Mouse (Mus musculus) hematopoietic stem cell, adult 5-6 weeks (primary cell): Measurements from ENCODE around the gene Kcnip1. TPM values are rescaled to one million over a fixed set of nuclear protein-coding genes. Genes with fewer than 3 reads are reported as not detected.
A peak's percentile ranks its signal among the peaks of the same experiment; 100 is the strongest.

Source experiments
- ATAC-seq, 2 experiments: fragments of 125-278 bp in 1 of 2; replicated peaks in 1 of 2; 2 replicates each; pipeline ENCODE4 v1.8.0; 2016 to 2017; ENCODE audit warnings: inconsistent platforms in 2 of 2, mild to moderate bottlenecking in 2 of 2, moderate number of reproducible peaks in 2 of 2, low read depth in 1 of 2, moderate TSS enrichment in 1 of 2; ENCODE audit not compliant: low FRiP score in 2 of 2, poor library complexity in 2 of 2, severe bottlenecking in 2 of 2, insufficient read depth in 1 of 2, low TSS enrichment in 1 of 2
- total RNA-seq: library from RNA; stranded (forward); fragments of 172-1452, 232-1000 nt; gene quantifications from 2 replicates; pipeline ENCODE4 v1.2.3, GENCODE M21; 2017

Gene Kcnip1
- total RNA-seq, 1 experiment from 2014 or later, result not detected

DNA sequence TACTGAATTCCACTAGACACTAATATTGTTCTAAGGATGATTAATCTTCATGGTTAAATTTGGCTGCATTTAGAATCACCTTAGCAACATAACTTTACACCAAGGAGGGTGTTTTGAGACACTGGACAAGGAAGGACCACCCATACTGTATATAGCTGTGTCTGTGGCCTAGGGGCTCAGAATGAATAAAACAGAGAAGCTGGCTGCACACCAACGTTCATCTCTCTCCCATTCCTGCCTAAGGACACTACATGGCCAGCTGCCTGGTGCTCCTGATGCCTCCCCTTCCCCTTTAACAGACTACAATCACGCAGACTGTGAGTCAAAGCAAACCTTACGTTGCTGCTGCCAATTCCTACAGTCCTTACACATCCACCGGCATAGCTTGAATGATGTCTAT, 37.0 kb downstream of the Kcnip1 start:
- ATAC-seq, result no peak

DNA sequence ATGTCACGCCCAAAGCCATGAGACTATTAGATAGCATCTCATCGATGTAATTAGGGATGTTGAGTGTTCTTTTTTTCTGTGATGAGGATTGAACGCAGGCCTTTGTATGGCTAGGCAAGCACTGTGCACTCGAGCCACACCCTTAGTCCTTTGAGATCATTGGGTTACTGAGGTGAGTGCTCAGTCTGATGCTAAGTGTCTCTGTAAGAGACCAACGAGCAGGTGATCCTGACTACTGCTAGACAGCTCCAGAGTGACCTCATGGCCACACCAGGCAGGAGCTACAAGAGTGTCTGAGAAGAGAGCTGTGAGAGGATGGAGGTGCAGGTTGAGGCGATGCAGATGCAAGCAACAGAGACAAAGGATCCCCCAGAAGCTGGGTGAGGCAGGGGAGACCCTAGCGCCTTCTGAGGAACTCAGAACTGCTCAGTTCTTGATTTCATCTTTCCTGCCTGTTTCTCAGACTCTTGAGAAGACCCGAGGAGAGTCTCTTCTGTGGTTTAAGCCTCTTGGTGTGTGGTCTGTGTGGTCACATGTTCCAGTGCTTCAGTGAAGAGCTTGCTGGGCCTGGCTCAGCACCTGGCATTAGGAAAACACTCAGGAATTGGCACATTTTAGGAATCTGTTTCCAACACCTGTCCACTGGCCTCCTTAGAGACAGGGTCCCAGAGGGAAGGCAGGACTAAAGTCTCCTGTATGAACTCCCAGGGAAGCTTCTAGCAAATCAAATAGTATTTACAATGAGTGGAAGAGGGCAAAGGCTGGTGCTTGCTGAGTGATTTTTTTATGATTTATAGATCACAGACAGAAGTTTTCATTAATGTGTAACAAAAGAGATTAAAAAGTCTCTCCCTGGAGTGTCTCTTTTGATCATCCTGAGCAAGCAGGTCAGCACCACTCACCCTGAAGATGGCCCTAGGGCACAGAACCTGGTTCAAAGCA, 41.0 kb downstream of the Kcnip1 start:
- ATAC-seq, result peak in 1 of 2 experiments; percentile 29; a peak in 1 of 4 replicates

DNA sequence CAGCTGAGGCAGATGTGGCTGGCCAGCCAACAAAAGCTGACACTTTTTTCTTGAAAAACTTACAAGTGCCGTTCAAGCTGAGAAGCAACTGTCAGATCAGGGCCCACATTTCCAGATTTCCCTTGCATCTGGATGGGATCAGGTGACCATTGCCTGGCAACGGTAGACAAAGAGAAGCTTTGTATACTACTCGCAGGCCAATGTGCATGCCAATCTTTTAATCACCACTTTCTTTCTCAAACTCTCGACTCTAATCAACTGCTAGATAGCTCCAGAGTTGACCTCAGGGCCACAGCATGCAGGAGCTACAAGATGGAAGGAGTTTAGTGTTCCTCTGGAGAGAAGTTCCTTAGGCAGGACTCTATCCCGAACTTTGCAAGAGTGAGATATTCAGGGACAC, 41.8 kb downstream of the Kcnip1 start:
- no peak for ATAC-seq

DNA sequence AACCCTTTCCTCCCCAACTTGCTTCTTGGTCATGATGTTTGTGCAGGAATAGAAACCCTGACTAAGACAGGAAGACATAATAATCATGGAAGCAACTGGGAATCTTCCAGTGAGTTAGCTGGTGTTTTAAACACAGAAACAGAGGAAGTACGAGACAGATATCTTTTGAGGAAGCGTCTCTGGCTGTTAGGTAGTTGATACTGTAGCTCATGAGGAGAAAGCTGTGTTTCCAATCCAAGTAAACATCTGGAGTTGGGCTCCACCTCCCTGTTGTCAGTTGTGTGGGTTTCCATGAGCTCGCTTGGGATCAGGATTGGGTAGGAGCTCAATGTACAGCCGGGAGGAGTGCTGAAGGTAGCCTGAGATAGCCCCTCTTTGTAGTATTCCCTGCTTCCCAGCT, 46.5 kb downstream of the Kcnip1 start:
- no peak for ATAC-seq

DNA sequence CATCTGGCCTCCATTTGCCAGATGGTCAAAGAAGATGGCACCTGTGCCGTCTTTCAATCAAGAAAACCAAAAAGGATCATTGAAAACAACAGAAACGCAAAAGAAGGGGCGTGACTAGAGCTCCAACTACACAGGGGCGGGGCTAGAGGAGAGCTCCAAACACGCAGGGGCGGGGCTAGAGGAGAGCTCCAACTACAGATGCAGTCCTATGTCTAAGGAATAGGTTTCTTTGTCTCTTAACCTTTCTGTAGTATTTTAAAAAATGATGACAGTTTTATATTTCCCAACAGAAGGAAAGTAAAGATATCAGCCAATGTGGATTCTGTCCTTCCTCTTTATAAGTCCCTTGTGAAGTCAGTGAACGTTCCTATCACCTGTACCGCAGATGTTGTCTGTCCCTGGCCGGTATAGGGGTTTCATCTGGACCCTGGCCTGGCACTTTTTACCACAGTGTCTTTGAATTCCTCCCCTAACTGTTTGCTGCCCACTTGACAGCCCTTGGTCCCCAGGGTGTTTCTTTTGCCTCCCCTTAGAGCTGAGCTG, 48.1 kb downstream of the Kcnip1 start:
- no peak for ATAC-seq

DNA sequence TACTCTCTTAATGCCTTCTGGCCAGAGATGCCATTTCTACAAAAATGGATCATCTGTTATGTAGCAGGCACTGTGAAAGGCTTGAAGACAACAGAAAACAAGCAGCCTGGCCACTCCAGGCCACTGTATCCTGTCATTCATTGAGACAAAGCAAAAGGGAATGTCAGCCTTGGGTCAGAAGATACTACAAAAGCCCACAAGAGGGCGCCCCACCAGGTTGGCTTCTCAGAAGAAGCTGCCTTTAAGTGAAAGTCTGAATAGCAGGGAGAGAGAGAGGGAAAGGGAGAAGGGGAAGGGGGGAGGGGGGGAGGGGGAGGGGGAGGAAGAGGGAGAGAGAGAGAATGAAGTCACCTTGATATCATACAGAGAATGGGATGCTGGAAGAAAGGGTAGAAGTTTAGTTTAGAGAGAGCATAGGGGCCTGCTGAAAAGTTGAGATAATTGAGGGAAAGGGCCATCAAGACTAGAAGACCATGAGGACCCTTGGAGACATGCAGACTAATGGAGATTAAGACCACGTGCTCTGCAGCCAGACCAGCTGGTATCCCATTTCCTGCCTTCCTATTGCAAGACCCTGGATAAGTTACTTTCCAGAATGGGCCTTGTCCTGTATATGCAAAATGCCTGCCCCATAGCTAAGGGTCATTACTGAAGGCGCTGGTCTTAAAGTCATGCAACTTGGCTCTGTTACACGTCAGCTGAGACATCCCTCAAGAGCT, 48.7 kb downstream of the Kcnip1 start:
- ATAC-seq, result peak in 1 of 2 experiments; percentile 35; a peak in 2 of 4 replicates

DNA sequence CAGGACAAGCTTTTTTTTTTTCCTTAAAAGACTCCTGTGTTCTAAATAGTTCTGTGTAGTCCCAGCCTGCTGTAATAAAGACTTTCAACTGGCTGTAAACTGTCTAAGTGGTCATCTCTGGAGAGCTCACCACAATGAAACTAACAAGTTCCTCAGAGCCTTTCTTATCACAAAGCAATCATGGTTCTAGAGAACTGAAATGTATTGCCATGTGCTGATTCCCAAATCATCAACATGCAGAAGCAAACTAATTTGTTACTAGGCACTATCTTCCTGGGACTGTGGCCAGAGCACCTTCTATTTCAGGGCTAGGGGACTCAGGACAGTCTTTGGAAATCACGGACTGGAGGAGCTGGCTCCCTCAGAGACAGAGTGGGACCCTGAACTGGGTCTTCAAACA, 49.4 kb downstream of the Kcnip1 start:
- ATAC-seq, result no peak

DNA sequence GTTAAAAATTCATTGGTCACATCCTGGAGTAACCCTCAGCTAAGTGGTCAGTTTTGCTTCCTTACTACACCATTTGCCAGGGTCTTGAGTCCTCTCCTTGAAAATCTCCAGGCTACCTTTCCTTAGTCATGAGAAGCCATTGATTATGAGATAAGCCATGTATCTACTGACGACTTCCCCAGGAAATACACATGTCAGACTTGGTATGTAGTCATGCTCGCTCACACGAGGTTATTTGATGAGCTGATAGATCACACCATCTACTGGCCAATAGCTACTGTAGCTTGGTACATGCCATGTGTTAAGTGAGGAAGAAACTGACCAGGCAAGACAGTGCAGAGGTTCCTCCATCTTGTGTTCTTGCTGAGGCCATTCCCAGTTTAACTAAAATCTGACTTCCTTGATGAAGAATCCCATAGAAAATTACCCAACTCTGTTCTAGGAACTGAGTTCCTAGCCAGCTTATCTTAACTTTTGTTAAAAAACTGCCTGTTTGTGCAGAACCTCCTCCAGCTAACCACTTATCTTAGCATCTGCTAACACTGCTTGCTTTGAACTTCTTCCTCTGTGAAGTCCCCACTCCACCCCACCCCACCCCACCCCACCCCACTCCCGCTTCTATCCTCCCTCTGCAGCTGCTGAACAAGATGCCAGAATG, 53.4 kb downstream of the Kcnip1 start:
- no peak for ATAC-seq

DNA sequence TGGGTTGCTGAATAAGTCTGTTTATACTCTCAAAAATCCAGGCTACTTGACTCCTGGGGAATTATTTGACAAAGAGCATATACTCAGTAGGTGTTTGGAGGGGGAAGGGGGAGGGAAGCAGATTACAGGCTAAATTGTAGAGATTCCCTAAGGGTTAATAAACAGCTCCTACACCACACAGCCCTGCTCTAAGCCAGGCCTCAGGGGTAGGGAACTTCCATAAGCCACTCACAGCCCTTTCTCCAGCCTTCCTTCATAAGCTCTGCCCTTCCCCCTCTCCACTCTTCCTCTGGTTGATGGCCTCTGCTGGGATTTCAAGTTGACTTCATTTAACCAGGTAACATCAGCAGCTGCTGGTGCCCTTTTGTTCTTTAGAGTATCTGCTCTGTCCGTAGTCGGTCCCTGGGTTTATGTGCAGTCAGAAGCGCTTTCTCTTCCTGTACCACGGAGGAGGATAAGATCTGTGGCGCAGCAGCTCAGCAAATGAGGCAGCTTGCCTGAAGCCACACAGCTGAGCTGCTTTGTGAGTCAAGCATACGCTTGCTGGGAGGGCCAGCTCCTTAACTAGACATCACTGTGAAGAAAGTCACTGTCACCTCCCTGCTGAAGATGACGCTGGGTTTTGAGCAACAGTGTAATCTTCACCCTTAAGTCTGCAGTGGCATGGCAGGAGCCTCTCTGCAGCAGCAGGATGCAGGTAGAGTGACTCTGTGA, 54.2 kb downstream of the Kcnip1 start:
- peak; percentile 72 for ATAC-seq

DNA sequence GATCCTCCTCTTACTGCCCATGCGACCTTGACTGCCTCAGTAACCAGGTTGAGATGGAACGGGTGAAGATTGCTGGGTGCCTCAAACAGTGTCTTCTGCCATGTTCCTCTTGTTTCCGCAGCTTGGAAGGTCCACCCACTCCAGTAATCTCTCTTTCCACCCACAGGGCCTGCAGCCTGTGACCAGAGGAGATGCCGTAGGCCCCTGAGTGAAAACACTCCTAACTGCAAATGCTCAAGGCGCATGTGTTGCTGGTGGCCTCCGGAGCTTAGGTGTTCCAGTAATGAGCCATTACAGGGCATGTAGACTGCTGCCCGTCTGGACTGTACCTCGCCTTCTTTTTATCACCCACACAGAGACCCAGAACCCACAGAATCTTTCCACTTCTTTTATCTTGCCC, 55.3 kb downstream of the Kcnip1 start:
- no peak for ATAC-seq

DNA sequence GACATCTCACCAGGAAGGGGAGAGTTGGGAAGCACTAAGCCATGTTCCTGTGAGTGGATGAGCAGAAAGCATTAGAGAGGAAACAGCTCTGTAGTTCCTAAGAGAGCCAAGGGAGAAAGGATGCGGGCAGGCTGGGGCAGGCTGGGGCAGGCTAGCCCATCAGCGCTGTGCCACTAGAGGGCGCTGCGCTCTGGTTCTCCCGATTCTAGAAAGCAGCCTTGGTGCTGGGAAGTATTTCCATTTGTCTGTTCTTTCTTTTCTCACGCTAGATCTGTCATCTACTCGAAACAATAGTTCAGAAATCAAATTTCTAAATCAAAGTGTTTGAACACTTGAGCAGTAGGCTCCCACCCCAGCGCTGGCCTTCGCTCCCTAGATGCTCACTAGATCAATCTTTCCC, 58.7 kb downstream of the Kcnip1 start:
- ATAC-seq, result no peak

DNA sequence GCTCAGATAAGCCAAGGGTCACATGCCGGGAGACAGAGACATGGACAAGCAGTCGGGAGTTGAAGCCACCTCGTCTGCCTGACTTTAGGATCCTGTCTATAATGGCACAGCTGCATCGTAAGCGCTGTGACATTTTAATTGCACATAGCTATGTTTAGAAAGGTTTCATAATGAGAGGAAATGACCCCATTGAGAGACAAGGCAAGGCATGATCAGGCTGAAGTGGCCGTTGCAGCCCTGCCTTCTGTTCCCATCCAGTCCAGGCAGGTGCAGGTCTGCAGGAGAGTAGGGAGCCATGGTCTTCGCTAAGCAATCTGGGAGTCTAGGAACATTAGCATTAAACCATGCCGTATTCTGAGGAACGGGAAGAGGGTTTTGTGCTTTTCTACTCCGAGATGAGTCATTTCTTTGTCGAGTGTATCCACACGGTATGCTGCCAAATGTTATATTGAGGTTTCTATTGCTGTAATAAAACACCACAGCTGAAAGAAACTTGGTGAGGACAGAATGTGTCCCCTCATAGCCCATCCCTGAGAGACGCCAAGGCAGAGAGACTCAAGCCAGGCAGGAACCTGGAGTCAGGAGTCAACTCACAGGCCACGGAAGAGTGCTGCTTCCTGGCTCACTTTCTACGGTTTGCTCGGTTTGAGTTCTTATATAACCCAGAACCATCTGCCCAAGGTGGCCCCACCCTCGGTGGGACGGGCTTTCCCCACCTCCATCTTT, 60.4 kb downstream of the Kcnip1 start:
- ATAC-seq, result peak; percentile 29 to 43

DNA sequence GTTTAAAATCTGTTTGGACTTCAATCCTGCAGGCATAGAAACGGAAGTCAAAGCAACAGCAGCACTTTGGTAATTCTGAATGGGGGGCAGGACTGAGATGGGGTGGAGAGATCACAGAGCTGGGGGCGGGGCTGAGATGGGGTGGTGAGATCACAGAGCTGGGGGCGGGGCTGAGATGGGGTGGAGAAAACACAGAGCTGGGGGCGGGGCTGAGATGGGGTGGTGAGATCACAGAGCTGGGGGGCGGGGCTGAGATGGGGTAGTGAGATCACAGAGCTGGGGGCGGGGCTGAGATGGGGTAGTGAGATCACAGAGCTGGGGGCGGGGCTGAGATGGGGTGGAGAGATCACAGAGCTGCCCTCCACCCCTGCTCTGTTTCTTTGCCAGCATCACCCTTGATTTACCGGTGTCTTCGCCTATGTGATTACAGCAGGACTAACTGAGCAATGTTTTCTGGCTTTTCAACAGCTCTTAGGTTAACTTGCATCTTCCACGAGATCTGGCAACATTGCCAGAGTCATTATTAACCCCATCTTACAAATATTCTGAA, 61.0 kb downstream of the Kcnip1 start:
- ATAC-seq, result peak; percentile 58 to 59

DNA sequence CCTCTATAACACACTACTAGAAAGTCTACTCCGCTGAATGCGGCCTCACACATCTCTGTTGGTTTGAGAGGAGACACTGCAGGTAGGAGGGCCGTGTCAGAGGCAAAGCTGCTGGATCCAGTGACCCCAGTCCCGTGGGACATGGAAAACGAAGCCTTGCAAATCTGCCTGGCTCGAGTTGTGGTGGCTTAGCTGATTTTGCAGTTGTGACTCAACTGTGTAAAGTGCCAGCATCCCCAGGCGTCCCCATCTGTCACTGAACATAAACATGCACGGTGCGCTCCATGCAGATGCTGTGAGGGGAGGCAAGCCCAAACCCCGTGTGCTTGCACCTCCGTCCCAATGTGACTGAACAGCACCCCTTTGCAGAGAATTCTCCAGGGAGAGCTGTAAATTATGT, 63.5 kb downstream of the Kcnip1 start:
- ATAC-seq, result no peak

DNA sequence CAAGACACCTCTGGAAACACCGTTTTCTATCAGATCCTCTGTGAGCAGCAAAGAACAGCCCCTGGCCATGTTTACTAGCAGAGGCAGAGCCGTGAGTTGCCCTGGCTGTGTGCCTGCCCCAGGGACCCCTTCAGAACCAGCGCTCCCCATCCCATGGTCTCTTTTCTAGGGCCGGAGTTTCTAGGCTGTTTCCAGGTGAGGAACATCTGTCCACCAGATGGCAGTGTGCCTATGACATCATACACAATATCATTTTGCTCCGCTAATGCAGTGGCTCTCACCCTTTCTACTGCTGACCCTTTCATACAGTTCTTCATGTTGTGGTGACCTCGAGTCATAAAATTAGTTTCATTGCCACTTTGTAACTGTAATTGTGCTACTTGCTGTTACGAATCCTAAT, 64.3 kb downstream of the Kcnip1 start:
- ATAC-seq, result peak; percentile 35 to 44; a peak in 2 of 4 replicates

DNA sequence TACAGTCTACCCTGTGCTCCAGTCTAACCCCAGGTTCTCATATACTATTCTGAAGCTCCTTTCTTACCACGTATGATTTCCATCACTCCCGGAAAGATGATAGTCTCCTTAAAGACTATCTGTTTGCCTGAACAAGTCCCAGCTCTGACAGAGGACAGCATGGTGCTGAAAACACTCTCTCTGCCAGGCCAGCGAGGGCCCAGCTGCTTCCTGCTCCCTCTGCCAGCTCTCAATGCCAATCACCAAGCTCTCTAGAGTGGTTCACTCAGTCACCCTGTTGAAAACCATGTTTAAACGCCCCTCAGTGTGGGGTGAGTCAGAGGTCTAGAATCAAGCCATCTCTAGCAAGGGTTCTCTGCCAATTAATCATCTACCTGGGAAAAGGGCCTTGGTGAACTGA, 65.1 kb downstream of the Kcnip1 start:
- ATAC-seq, result no peak
